Mouse (Mus musculus) limb, embryonic 10.5 days (tissue): ENCODE measurements around the gene Ubac2. TPM values are rescaled to one million over a fixed set of nuclear protein-coding genes. Genes with fewer than 3 reads are reported as not detected.
A peak's percentile ranks its signal among the peaks of the same experiment; 100 is the strongest.

Source experiments
- DNase-seq: peaks from one replicate; pipeline ENCODE4 v3.0.0-alpha.2; 2017; ENCODE audit warnings: low spot score
- H3K27ac ChIP-seq: fragments of 300-500 bp; sonication (generic); 2 replicates; pipeline ENCODE4 v1.5.1; 2016; ENCODE audit warnings: mild to moderate bottlenecking
- H3K27me3 ChIP-seq: fragments of 300-500 bp; sonication (generic); 2 replicates; pipeline ENCODE4 v1.6.1; 2016; ENCODE audit warnings: low read depth, mild to moderate bottlenecking; ENCODE audit not compliant: poor library complexity, severe bottlenecking
- H3K36me3 ChIP-seq: fragments of 300-500 bp; sonication (generic); 2 replicates; pipeline ENCODE4 v1.6.1; 2016; ENCODE audit warnings: mild to moderate bottlenecking, moderate library complexity
- H3K4me1 ChIP-seq: fragments of 300-500 bp; sonication (generic); 2 replicates; pipeline ENCODE4 v1.6.1; 2016
- H3K4me3 ChIP-seq: fragments of 300-500 bp; sonication (generic); 2 replicates; pipeline ENCODE4 v1.5.1; 2016; ENCODE audit warnings: mild to moderate bottlenecking, moderate library complexity
- H3K9me3 ChIP-seq: fragments of 300-500 bp; sonication (generic); replicated peaks from 2 replicates; pipeline ENCODE4 v1.6.1; 2016; ENCODE audit warnings: mild to moderate bottlenecking
- WGBS: fragments of 180-500 bp; shearing (Covaris S2); methylation state at CpG from one replicate; pipeline ENCODE4 v1.1.7; 2016; 5-methylcytosine and 5-hydroxymethylcytosine counted together
- polyA plus RNA-seq: library from polyadenylated mRNA; unstranded; fragments of >200 nt; fragmentation: Nextera tagmentation; extraction: Ambion mirVana; gene quantifications from 2 replicates; pipeline ENCODE4 v1.2.1, GENCODE M21; 2016

Ubac2 gene
- polyA plus RNA-seq, 1 experiment from 2014 or later: 73.4 TPM

DNA sequence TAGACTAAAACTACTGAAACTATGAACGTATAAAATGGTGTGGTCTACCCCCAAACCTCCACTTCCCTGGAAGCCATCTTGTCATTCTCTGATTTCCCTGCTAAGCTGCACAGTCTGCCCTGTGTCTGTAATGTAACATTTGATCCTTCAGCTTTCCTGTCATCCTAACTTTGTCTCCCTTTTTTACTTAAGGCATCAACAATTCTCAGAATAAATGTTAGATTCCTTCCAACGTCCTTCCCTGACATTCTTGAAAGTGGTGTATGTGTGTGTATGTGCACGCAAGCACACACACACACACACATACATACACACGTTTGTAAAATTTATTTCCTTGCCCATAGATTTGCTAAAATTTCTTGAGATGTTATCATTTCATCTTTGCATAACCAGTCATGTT, 81.6 kb downstream of the Ubac2 start:
- peaks cover 16% of the 10 kb centered on the region for H3K4me1 ChIP-seq
- no peaks in the 10 kb centered on the region for H3K9me3 ChIP-seq
- H3K36me3 ChIP-seq: no peaks in the 10 kb centered on the region; the same call in 1 of the 2 replicates
- H3K27me3 ChIP-seq: no peaks in the 10 kb centered on the region
- 93% methylated on average over 4 of the region's 4 CpGs for WGBS
- no peak overlapping the region for H3K4me3 ChIP-seq
- no peak overlapping the region for H3K27ac ChIP-seq
- DNase-seq: no peak

GRCm38 (mm10) chr14:121960531-121960930, 82.1 kb downstream of the Ubac2 start:
- H3K4me1 ChIP-seq: peaks cover 16% of the 10 kb centered on the region
- H3K9me3 ChIP-seq: no peaks in the 10 kb centered on the region
- no peak overlapping the region for H3K4me3 ChIP-seq
- no peak overlapping the region for H3K27ac ChIP-seq
- no peak for DNase-seq
- 92% methylated on average over 2 of the region's 2 CpGs for WGBS
- no peaks in the 10 kb centered on the region; the same call in 1 of the 2 replicates for H3K36me3 ChIP-seq
- no peaks in the 10 kb centered on the region for H3K27me3 ChIP-seq

DNA sequence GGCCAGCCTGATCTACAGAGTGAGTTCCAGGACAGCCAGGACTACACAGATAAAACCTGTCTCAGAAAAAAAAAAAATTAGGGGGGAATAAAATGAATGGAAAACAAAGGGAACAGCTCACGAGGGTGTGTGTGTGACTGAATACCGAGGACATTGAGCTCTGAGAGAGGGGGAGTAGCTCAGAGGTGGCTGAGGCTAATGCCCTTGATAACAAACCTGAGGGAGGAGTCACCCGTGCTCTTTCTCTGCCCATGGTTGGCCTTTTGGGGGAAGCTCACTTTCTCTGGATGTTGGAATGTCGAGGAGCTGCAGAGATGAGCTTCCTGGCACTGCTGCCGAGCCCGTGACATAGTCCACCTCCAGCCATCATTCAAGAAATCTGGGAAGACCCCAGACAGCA, 82.6 kb downstream of the Ubac2 start:
- no peak overlapping the region for H3K4me3 ChIP-seq
- WGBS: 69% methylated on average over 6 of the region's 6 CpGs
- DNase-seq: no peak
- H3K36me3 ChIP-seq: no peaks in the 10 kb centered on the region; the same call in 1 of the 2 replicates
- no peaks in the 10 kb centered on the region for H3K27me3 ChIP-seq
- peaks cover 16% of the 10 kb centered on the region for H3K4me1 ChIP-seq
- no peaks in the 10 kb centered on the region for H3K9me3 ChIP-seq
- no peak overlapping the region for H3K27ac ChIP-seq

DNA sequence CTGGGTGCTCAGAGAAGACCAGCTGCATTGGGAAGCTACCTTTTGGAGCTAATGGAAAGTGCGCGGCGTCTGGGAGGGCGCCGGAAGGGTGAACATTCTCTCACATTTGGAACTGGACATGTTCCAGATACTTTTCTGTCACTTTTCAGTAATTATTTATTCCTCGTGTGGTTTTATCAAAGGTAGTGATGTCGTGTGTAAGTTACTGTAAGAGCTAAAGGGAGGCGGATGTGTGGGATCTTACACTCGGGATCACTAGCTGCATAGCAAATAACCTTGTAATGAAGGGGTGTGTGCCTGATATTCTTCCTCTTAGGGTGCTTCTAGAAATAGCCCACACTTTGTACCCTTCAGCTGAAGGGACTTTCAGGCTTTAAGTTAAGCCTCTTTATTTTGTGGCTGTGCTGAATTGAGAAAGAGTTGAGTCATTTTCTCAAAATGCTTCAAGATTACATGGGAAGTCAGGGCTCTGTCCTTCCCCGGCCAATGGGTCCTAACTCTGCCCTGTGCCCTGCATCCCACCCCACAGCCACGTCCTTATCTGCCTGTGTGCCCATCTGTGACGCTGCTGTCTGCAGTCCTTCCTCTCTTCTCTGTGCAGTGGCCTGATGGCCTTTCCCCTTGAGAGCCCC, 83.2 kb downstream of the Ubac2 start:
- DNase-seq: no peak
- no peaks in the 10 kb centered on the region for H3K9me3 ChIP-seq
- no peak overlapping the region for H3K4me3 ChIP-seq
- H3K36me3 ChIP-seq: no peaks in the 10 kb centered on the region; the same call in 1 of the 2 replicates
- no peaks in the 10 kb centered on the region for H3K27me3 ChIP-seq
- 83% methylated on average over 12 of the region's 12 CpGs for WGBS
- H3K4me1 ChIP-seq: peaks cover 16% of the 10 kb centered on the region
- no peak overlapping the region; the same call in 1 of the 2 replicates for H3K27ac ChIP-seq

- Histone ChIP-seq H3K9me3 (no peaks in the 10 kb centered on the region), H3K36me3 (no peaks in the 10 kb centered on the region), H3K27ac (no peak overlapping the region; the same call in 1 of the 2 replicates), H3K27me3 (no peaks in the 10 kb centered on the region), H3K4me3 (no peak overlapping the region), H3K4me1 (peaks cover 16% of the 10 kb centered on the region)
- 60% methylated on average over 14 of the region's 14 CpGs for WGBS
- no peak for DNase-seq
These were observed 83.9 kb downstream of the Ubac2 start for GRCm38 (mm10) chr14:121962128-121962890.

DNA sequence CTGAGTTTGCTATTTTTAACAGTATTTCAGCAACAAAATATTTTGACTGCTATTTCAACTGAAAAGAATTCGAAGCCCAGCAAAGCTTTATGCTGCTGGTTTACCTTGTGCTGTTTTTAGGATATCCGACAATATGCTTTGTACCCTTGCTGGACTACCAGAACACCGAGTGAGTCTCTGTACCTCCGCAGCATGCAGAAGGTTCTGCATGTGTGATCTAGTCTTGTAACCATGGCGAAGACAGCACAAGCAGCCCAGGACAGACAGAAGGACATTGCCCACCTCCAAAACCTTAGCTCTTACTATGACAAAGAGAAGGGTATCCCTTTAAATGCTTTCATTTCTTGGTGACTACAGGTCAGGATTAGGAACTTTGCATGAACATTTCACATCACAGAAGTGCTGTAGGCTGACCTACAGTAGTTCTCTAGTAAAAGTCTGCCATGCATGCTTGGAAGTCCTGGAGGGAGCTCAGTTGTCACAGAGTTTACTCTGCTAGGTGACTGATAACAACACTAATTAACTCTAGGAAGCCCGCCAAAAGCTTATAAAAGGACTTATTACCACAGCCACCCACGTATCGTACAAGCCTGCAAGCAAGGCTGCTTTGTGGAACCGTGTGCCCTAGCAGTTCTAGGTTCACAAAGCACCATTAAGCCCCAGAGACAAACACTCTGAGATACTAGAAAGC, 85.0 kb downstream of the Ubac2 start:
- 64% methylated on average over 9 of the region's 9 CpGs for WGBS
- Histone ChIP-seq H3K9me3 (no peaks in the 10 kb centered on the region), H3K4me1 (peaks cover 16% of the 10 kb centered on the region), H3K36me3 (no peaks in the 10 kb centered on the region), H3K27me3 (no peaks in the 10 kb centered on the region), H3K4me3 (no peak overlapping the region), H3K27ac (0 out of 2 replicates have a peak overlapping the region, but pooled peaks have one; percentile 12)
- DNase-seq: no peak

- H3K4me1 ChIP-seq: peaks cover 16% of the 10 kb centered on the region
- no peak for DNase-seq
- no peaks in the 10 kb centered on the region for H3K27me3 ChIP-seq
- 62% methylated on average over 4 of the region's 4 CpGs for WGBS
- H3K9me3 ChIP-seq: no peaks in the 10 kb centered on the region
- H3K36me3 ChIP-seq: no peaks in the 10 kb centered on the region
- H3K4me3 ChIP-seq: no peak overlapping the region
- 0 out of 2 replicates have a peak overlapping the region, but pooled peaks have one; percentile 12 for H3K27ac ChIP-seq
These were observed 85.5 kb downstream of the Ubac2 start for GRCm38 (mm10) chr14:121963942-121964335.

- H3K4me1 ChIP-seq: peaks cover 16% of the 10 kb centered on the region
- no peaks in the 10 kb centered on the region for H3K36me3 ChIP-seq
- WGBS: 36% methylated on average over 6 of the region's 6 CpGs
- H3K4me3 ChIP-seq: no peak within 1 kb of the TSS
- H3K9me3 ChIP-seq: no peaks in the 10 kb centered on the region
- H3K27me3 ChIP-seq: no peaks in the 10 kb centered on the region
- DNase-seq: no peak
- H3K27ac ChIP-seq: no peak within 1 kb of the TSS
These were observed 86.6 kb downstream of the Ubac2 start, which contains the start of gene Gpr183 for GRCm38 (mm10) chr14:121964990-121965389. Gene Gpr183, minus strand, starts transcription at chr14:121965195.

DNA sequence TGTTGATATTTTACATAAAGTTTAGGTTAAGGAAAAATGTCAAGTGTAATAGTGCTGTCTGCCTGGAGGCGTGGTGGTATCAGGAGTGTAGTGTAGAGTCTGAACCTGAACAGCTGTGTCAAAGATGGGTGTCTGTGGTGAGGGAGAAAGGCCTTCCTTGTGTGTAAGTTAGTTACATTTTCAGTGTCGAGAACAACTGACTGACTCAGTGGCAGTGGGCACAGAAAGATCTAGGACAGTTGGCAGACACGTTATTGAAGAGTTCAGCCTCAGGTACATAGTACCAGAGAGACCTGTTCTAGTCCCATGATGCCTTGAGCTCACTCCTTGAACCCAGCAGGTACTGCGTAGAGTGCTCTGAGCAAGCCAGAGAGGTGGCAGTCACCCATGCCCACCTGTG, 87.0 kb downstream of the Ubac2 start:
- Histone ChIP-seq H3K4me3 (no peak overlapping the region), H3K4me1 (peaks cover 16% of the 10 kb centered on the region), H3K36me3 (no peaks in the 10 kb centered on the region), H3K9me3 (no peaks in the 10 kb centered on the region), H3K27ac (no peak overlapping the region), H3K27me3 (no peaks in the 10 kb centered on the region)
- 86% methylated on average over 4 of the region's 4 CpGs for WGBS
- no peak for DNase-seq

DNA sequence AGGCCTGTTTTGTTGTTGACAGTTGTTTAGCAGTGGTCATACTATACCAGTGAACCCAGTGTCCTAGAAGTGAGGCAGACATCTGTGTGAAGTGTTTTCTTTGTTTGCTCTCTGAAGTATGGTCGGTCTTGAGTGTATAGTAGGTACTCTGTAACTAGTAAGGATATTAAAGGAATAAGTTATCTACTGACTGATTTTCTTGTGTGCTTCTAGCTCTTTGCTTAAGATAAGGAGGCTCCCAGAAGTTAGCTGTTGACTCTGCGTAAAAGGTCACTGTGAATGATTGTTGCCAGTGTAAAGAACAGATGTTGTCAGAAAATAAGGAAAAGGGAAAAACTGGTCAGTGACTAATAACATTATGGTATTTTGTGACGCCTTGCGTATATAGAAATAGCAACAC, 88.7 kb downstream of the Ubac2 start:
- no peak overlapping the region for H3K4me3 ChIP-seq
- DNase-seq: no peak
- H3K36me3 ChIP-seq: no peaks in the 10 kb centered on the region
- H3K4me1 ChIP-seq: peaks cover 11% of the 10 kb centered on the region
- H3K9me3 ChIP-seq: no peaks in the 10 kb centered on the region
- no peak overlapping the region for H3K27ac ChIP-seq
- no peaks in the 10 kb centered on the region for H3K27me3 ChIP-seq
- WGBS: 89% methylated on average over 4 of the region's 4 CpGs

DNA sequence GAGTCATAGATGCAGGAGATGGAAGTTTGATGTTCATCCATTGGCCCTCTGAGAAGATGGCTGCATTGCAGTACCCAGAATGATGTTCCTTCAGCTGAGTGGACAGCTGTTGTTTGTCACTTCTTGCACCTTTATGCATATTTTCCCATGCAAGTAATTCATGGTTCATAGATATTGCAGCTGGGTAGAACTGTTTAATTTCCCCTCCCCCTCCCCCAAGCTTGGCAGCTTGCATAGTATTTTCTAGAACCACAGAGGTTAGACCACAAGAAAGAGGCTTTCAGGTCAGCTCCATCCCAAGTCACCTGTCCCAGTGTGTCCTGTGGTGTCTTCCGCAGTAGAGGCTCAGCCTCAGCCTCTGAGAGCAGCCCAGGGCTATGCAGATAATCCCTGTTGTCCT, 92.0 kb downstream of the Ubac2 start:
- H3K4me1 ChIP-seq: no peaks in the 10 kb centered on the region
- DNase-seq: no peak
- no peak overlapping the region for H3K4me3 ChIP-seq
- H3K36me3 ChIP-seq: 0 out of 2 replicates have a peak, but pooled peaks cover 4% of the 10 kb centered on the region
- H3K9me3 ChIP-seq: no peaks in the 10 kb centered on the region
- WGBS: 89% methylated on average over 1 of the region's 1 CpGs
- H3K27me3 ChIP-seq: no peaks in the 10 kb centered on the region
- no peak overlapping the region for H3K27ac ChIP-seq

DNA sequence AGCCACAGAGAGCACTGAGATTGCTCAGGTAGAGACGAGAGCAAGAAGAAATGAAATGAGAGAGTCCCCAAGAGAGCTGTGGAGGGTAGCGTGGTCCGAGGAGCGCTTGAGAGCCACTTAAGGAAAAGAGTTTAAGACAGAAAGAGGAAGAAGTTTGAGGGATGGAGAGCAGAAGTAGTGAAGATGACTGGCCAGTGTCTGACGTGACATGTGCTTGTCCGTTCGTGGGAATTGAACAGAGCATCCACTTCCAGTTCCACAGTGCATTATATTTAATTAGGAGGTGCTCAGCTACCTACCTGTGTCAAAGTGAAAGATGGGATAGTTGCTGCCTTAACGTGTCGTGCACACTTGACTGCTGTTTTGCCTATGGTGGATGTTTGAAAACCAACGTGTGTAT, 94.7 kb downstream of the Ubac2 start:
- no peak for DNase-seq
- WGBS: 92% methylated on average over 10 of the region's 10 CpGs
- Histone ChIP-seq H3K9me3 (no peaks in the 10 kb centered on the region), H3K27ac (no peak overlapping the region), H3K36me3 (peaks cover 11% of the 10 kb centered on the region; the same call in 1 of the 2 replicates), H3K4me3 (no peak overlapping the region), H3K4me1 (no peaks in the 10 kb centered on the region), H3K27me3 (no peaks in the 10 kb centered on the region)

- Histone ChIP-seq H3K27ac (no peak overlapping the region), H3K4me3 (no peak overlapping the region), H3K9me3 (no peaks in the 10 kb centered on the region), H3K36me3 (0 out of 2 replicates have a peak, but pooled peaks cover 2% of the 10 kb centered on the region), H3K27me3 (no peaks in the 10 kb centered on the region), H3K4me1 (no peaks in the 10 kb centered on the region)
- WGBS: 88% methylated on average over 1 of the region's 1 CpGs
- no peak for DNase-seq
These were observed 103.1 kb downstream of the Ubac2 start for GRCm38 (mm10) chr14:121981531-121981930.
